In the genomic region with DNA sequence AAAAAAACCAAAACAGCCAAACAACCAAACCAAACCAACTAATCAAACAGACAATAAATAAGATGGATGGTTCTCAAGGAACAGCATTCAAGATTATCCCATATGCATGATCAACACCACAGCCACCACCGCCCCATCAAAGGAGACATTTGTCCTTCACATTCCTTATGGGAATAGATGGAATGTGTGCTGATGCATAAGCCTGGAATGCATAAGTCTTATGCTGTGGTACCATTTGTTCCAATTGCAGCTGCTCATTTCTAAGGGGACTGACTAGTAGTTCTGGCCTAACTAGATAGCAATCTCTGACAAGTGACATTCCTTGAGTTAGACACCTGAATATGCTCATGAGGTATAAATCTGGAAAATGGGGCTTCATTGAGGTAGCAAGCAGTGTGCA, we compare ENCODE assay signal across 22 mouse cellular contexts. TPM values are rescaled to one million over a fixed set of nuclear protein-coding genes. Genes with fewer than 3 reads are reported as not detected.
DNase-seq lines count a peak whose midpoint lies in the region; TF ChIP-seq lines count a peak whose summit lies in the region.
"Had no signal": no experiment of that assay in that cellular context is flagged by ENCODE, and none has a peak within 500 bp of the region (broad histone marks: within the 10 kb centered on the region; RNA-seq: fewer than 3 reads in every experiment).

No protein-coding gene starts in this region.

- no peaks in the 10 kb centered on the region for H3K27me3 ChIP-seq in myocyte (ENCODE audit: control insufficient read depth, insufficient read depth, insufficient read length)
- H3K27me3 ChIP-seq: CH12.LX; embryonic facial prominence, embryonic 12.5 days; forebrain, embryonic 13.5 days; forebrain, embryonic 15.5 days; Patski had no signal

- no peak for TF ChIP-seq POLR2A in myocyte (IDR thresholded peaks at IDR 0.05; ENCODE audit: insufficient read length, low read depth)

- H3K79me2 ChIP-seq in myocyte (ENCODE audit: control insufficient read depth, insufficient read depth), result no peaks in the 10 kb centered on the region

- no peak overlapping the region for H3K4me3 ChIP-seq in myocyte
- H3K4me3 ChIP-seq: embryonic facial prominence, embryonic 10.5 days; embryonic facial prominence, embryonic 12.5 days; forebrain, embryonic 13.5 days; forebrain, embryonic 15.5 days had no signal

- peak; percentile 63 for DNase-seq in 3T3-L1 (ENCODE audit: low read depth, low spot score)
- DNase-seq in Muller cell, postnatal 12 days (ENCODE audit: inconsistent ontology term), result peak; percentile 85
- DNase-seq in thymus, postnatal 10 days (ENCODE audit: low spot score in 2 of 2), result no peak
- no peak for DNase-seq in layer of hippocampus, adult 9-11 months
- DNase-seq in embryo, embryonic 10 days (ENCODE audit: low spot score), result no peak
- DNase-seq: adrenal gland, adult 8-10 months; adrenal gland, postnatal 14 days; adrenal gland, postnatal 36 days; cerebellum, adult 11-12 months; cerebellum, adult 2 months; cerebellum, adult 9-10 months; cerebellum, postnatal 10 days; cerebellum, postnatal 25 days; forebrain, postnatal 0 days had no signal

- no peaks in the 10 kb centered on the region for H3K36me3 ChIP-seq in myocyte (ENCODE audit: control insufficient read depth, insufficient read depth)
- H3K36me3 ChIP-seq: embryonic facial prominence, embryonic 10.5 days; embryonic facial prominence, embryonic 12.5 days; forebrain, embryonic 15.5 days; G1E had no signal

- no peak overlapping the region for H3ac ChIP-seq in myocyte (ENCODE audit: control insufficient read depth, insufficient read length)

- H3K4me2 ChIP-seq in myocyte (ENCODE audit: low read depth), result no peak overlapping the region
- H3K4me2 ChIP-seq: embryonic facial prominence, embryonic 12.5 days; forebrain, embryonic 13.5 days; forebrain, embryonic 15.5 days had no signal

TF ChIP-seq in myocyte, 11 proteins besides CTCF, POLR2A, EP300 and RAD21:
- TF ChIP-seq MYOG (IDR thresholded peaks at IDR 0.05; ENCODE audit: control insufficient read depth in 1 of 3, insufficient read depth in 1 of 3, insufficient read length in 2 of 3, low read depth in 2 of 3) (peak in 2 of 3 experiments; percentile 37 to 55), CEBPB (IDR thresholded peaks at IDR 0.05; ENCODE audit: insufficient read depth, poor library complexity, severe bottlenecking) (no peak), MYOD1 (IDR thresholded peaks at IDR 0.05; ENCODE audit: control insufficient read depth in 1 of 3, insufficient read length in 2 of 3, low read depth in 2 of 3) (peak in 2 of 3 experiments; percentile 23 to 30)
TF ChIP-seq in myocyte: peak in this region for 2.

RNA-seq across cellular contexts. Expression of gene Tlr4, which starts 54.1 kb away (rescaled TPM):
- 5.1 TPM for polyA plus RNA-seq in myocyte (2012; fragmentation: generic; extraction: Trizol)
- polyA plus RNA-seq: G1E had no signal

Comparison
In these comparisons a context has a peak if more than half of its experiments do, and no peak if none do; other contexts are left out.
1. DNase-seq: peak in 3T3-L1 (single experiment) and Muller cell, postnatal 12 days (single experiment); none in thymus, postnatal 10 days (0 of 2), layer of hippocampus, adult 9-11 months (single experiment) and embryo, embryonic 10 days (single experiment).